Mouse (Mus musculus) limb, embryonic 15.5 days (tissue): ENCODE data around the gene Wdr27. TPM values are rescaled to one million over a fixed set of nuclear protein-coding genes. Genes with fewer than 3 reads are reported as not detected.
"Not testable (repeated sequence)": the region's sequence is repeated elsewhere in the genome, so short reads cannot be mapped to it uniquely, and the experiment has no call there.

Source experiments
- ATAC-seq: fragments of 200-750 bp; cut with Nextera tagmentation; 2 replicates; pipeline ENCODE4 v1.8.0; 2017; ENCODE audit warnings: low read depth, moderate TSS enrichment; ENCODE audit not compliant: insufficient number of reproducible peaks, low FRiP score, low TSS enrichment
- H3K27ac ChIP-seq: fragments of 300-500 bp; sonication (generic); 2 replicates; pipeline ENCODE4 v1.5.1; 2015; ENCODE audit warnings: moderate library complexity, mild to moderate bottlenecking, inconsistent platforms
- H3K27me3 ChIP-seq: fragments of 300-500 bp; sonication (generic); 2 replicates; pipeline ENCODE4 v1.6.1; 2015; ENCODE audit warnings: inconsistent platforms
- H3K36me3 ChIP-seq: fragments of 300-500 bp; sonication (generic); 2 replicates; pipeline ENCODE4 v1.6.1; 2015; ENCODE audit warnings: inconsistent platforms
- H3K4me1 ChIP-seq: fragments of 300-500 bp; sonication (generic); 2 replicates; pipeline ENCODE4 v1.6.1; 2015; ENCODE audit warnings: inconsistent platforms
- H3K4me2 ChIP-seq: fragments of 300-500 bp; sonication (generic); 2 replicates; pipeline ENCODE4 v1.6.1; 2015; ENCODE audit warnings: mild to moderate bottlenecking, inconsistent platforms
- H3K4me3 ChIP-seq: fragments of 300-500 bp; sonication (generic); 2 replicates; pipeline ENCODE4 v1.5.1; 2015; ENCODE audit warnings: mild to moderate bottlenecking, inconsistent platforms
- H3K9ac ChIP-seq: fragments of 300-500 bp; sonication (generic); 2 replicates; pipeline ENCODE4 v1.6.1; 2015; ENCODE audit warnings: inconsistent platforms
- H3K9me3 ChIP-seq: fragments of 300-500 bp; sonication (generic); 2 replicates; pipeline ENCODE4 v1.6.1; 2016; ENCODE audit warnings: inconsistent platforms
- WGBS: fragments of 180-500 bp; shearing (Covaris S2); methylation state at CpG from one replicate; pipeline ENCODE4 v1.1.7; 2015; 5-methylcytosine and 5-hydroxymethylcytosine counted together
- polyA plus RNA-seq: library from polyadenylated mRNA; unstranded; fragments of >200 nt; fragmentation: Nextera tagmentation; extraction: Ambion mirVana; gene quantifications from 2 replicates; pipeline ENCODE4 v1.2.1, GENCODE M21; 2015

Gene Wdr27
- polyA plus RNA-seq, 1 experiment from 2014 or later, result 3.8 TPM

GRCm38 (mm10) chr17:14895058-14895457, 47.9 kb downstream of the Wdr27 start:
- not testable (repeated sequence) for H3K4me2 ChIP-seq, ATAC-seq, H3K27me3 ChIP-seq, H3K36me3 ChIP-seq, H3K9me3 ChIP-seq, H3K9ac ChIP-seq, H3K4me1 ChIP-seq, H3K4me3 ChIP-seq, H3K27ac ChIP-seq

DNA sequence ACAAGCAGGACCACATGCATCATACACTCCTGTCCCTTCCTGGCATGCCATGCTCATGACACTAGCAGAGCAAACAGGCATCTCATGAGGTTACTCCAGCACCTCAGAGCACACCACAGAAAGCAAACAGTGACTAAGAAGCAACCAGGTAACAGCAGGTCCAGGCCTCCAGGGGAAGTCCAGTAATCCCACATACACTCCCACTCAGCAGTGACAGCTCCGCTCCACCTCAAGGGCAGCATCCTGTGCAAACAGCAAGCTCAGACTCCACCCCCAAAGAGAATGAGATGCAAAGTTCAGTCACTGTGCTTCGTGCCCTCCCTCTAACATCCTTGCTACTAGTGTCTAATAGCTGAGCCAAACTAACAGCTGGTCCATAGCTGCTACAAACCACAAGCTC, 56.0 kb downstream of the Wdr27 start:
- H3K36me3 ChIP-seq, result no peaks in the 10 kb centered on the region
- no peak for ATAC-seq
- no peak overlapping the region for H3K4me2 ChIP-seq
- H3K9ac ChIP-seq, result no peak overlapping the region
- H3K4me1 ChIP-seq, result no peaks in the 10 kb centered on the region
- H3K9me3 ChIP-seq, result no peaks in the 10 kb centered on the region
- H3K4me3 ChIP-seq, result no peak overlapping the region
- no peak overlapping the region for H3K27ac ChIP-seq
- no peaks in the 10 kb centered on the region for H3K27me3 ChIP-seq
- WGBS, result 62% methylated on average over 2 of the region's 2 CpGs

DNA sequence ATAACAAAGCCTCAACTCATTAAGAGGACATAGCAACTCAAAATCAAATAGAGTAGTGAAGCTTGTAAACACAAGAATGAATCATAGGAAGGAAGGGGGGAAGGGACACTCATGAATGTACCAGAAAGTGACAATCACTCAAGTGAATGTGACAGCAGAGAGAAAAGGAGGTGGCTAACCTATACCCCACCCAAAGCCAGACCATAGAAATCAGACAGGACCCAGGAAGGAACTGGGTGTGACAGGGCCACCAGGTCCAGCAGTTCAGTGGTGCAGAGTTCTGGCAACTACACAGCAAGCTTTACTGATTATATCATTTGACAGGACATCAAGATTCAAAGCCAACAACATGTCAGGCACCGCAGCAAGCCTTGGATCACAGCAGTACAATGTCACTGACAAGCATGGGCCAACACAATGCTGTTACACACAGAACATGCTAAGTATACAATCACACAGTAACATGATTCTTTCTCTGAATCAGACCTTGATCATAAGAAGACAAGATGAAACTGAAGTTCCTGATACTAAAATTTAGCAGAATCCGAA, 68.2 kb downstream of the Wdr27 start:
- no peak overlapping the region for H3K4me2 ChIP-seq
- 80% methylated on average over 2 of the region's 2 CpGs for WGBS
- no peak for ATAC-seq
- H3K9ac ChIP-seq, result no peak overlapping the region
- H3K27me3 ChIP-seq, result no peaks in the 10 kb centered on the region
- no peaks in the 10 kb centered on the region for H3K36me3 ChIP-seq
- H3K9me3 ChIP-seq, result no peaks in the 10 kb centered on the region
- no peak overlapping the region for H3K4me3 ChIP-seq
- H3K27ac ChIP-seq, result no peak overlapping the region
- no peaks in the 10 kb centered on the region for H3K4me1 ChIP-seq

DNA sequence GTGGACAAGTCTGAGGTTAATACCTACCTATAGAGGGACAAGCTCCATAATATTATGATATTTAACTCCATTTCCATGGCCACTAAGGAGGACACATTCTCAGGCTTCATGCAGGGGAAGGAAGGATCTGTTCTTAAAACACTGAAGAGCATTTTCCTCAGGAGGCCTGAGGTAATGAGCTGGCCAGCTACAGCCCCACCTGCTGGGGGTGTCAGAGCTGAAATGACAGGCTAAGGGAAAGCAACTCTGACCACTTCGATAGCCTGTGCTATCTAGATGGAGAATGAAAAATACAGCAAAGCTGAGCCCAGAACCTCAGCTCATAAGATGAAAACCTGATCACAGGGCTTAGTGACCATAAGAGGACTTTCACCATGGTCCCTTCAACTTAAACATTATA, 82.7 kb downstream of the Wdr27 start:
- Histone ChIP-seq H3K9ac (no peak overlapping the region), H3K36me3 (no peaks in the 10 kb centered on the region), H3K9me3 (no peaks in the 10 kb centered on the region), H3K4me1 (no peaks in the 10 kb centered on the region), H3K4me3 (no peak overlapping the region), H3K27ac (no peak overlapping the region), H3K27me3 (no peaks in the 10 kb centered on the region), H3K4me2 (no peak overlapping the region)
- WGBS, result 69% methylated on average over 1 of the region's 1 CpGs
- no peak for ATAC-seq

DNA sequence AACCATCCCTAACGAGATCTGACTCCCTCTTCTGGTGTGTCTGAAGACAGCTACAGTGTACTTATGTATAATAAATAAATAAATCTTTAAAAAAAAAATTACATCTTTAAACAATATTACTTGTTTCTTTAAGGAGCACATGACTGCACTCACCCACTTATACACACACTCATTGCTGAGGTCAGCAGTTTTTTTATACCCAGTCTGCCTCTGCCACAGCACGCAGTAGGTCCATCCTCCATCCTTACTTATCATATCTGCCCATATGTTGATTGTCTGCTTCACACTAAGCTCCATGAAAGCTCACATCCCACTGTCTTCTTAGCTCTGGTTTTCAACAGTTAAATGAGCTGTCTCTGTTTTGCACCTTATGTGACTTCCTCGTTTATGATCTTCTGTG, 95.2 kb downstream of the Wdr27 start:
- Histone ChIP-seq H3K9me3 (no peaks in the 10 kb centered on the region), H3K27me3 (no peaks in the 10 kb centered on the region), H3K4me3 (no peak overlapping the region), H3K4me1 (no peaks in the 10 kb centered on the region), H3K4me2 (no peak overlapping the region), H3K27ac (no peak overlapping the region), H3K9ac (no peak overlapping the region), H3K36me3 (no peaks in the 10 kb centered on the region)
- no peak for ATAC-seq
- WGBS, result 69% methylated on average over 3 of the region's 3 CpGs

- no peak overlapping the region for H3K4me2 ChIP-seq
- ATAC-seq, result no peak
- H3K9ac ChIP-seq, result no peak overlapping the region
- H3K9me3 ChIP-seq, result no peaks in the 10 kb centered on the region
- H3K4me3 ChIP-seq, result no peak overlapping the region
- H3K27ac ChIP-seq, result no peak overlapping the region
- no peaks in the 10 kb centered on the region for H3K27me3 ChIP-seq
- 50% methylated on average over 5 of the region's 5 CpGs for WGBS
- no peaks in the 10 kb centered on the region for H3K36me3 ChIP-seq
- no peaks in the 10 kb centered on the region for H3K4me1 ChIP-seq
These were observed 96.1 kb downstream of the Wdr27 start for GRCm38 (mm10) chr17:14846880-14847279.

- H3K9me3 ChIP-seq, result no peaks in the 10 kb centered on the region
- H3K4me3 ChIP-seq, result no peak overlapping the region
- WGBS, result 63% methylated on average over 6 of the region's 6 CpGs
- H3K27me3 ChIP-seq, result no peaks in the 10 kb centered on the region
- no peak for ATAC-seq
- H3K9ac ChIP-seq, result no peak overlapping the region
- peaks cover 3% of the 10 kb centered on the region; the same call in 1 of the 2 replicates for H3K4me1 ChIP-seq
- H3K36me3 ChIP-seq, result no peaks in the 10 kb centered on the region
- H3K27ac ChIP-seq, result no peak overlapping the region
- no peak overlapping the region for H3K4me2 ChIP-seq
These were observed 116.2 kb downstream of the Wdr27 start for GRCm38 (mm10) chr17:14826715-14827295.

- H3K4me2 ChIP-seq, result no peak overlapping the region
These were observed 118.0 kb downstream of the Wdr27 start for GRCm38 (mm10) chr17:14824938-14825337.

DNA sequence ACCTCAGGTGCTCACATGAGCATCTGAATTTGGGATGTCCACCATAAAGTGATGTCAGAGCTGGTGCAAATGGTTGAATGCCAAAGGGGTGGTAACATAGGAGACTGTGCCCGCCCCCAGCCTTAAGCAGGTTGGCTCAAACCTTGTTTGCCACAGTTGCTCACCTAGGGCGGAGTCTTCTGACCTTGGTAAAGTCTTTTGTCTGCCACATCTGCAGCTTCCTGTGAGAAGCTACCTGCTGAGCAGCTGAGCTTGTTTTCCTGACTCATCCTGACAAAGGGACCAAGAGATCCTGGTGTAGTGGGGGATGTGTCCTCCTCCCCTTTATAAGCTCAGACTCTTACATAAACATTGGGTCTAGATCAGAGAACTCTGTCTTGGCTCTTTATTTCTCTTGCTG, 125.0 kb downstream of the Wdr27 start:
- H3K4me2 ChIP-seq, result no peak overlapping the region
- no peaks in the 10 kb centered on the region for H3K4me1 ChIP-seq
- H3K4me3 ChIP-seq, result no peak overlapping the region
- WGBS, result 79% methylated on average over 2 of the region's 2 CpGs
- H3K36me3 ChIP-seq, result no peaks in the 10 kb centered on the region
- ATAC-seq, result no peak
- no peaks in the 10 kb centered on the region for H3K9me3 ChIP-seq
- no peaks in the 10 kb centered on the region for H3K27me3 ChIP-seq
- no peak overlapping the region for H3K27ac ChIP-seq
- no peak overlapping the region for H3K9ac ChIP-seq

More at GRCm38 (mm10) chr17:14824938-14825337, 118.0 kb downstream of the Wdr27 start:
- Histone ChIP-seq H3K27me3 (no peaks in the 10 kb centered on the region), H3K36me3 (no peaks in the 10 kb centered on the region), H3K4me3 (no peak overlapping the region), H3K9ac (no peak overlapping the region), H3K4me1 (peaks cover 3% of the 10 kb centered on the region; the same call in 1 of the 2 replicates), H3K9me3 (no peaks in the 10 kb centered on the region), H3K27ac (no peak overlapping the region)
- ATAC-seq, result no peak
- WGBS, result 56% methylated on average over 5 of the region's 5 CpGs

GRCm38 (mm10) chr17:14816107-14816506, 126.9 kb downstream of the Wdr27 start:
- no peaks in the 10 kb centered on the region for H3K9me3 ChIP-seq
- 87% methylated on average over 3 of the region's 3 CpGs for WGBS
- no peak overlapping the region for H3K27ac ChIP-seq
- H3K4me2 ChIP-seq, result no peak overlapping the region
- H3K9ac ChIP-seq, result no peak overlapping the region
- H3K27me3 ChIP-seq, result no peaks in the 10 kb centered on the region
- H3K4me1 ChIP-seq, result no peaks in the 10 kb centered on the region; the same call in 1 of the 2 replicates
- no peak overlapping the region for H3K4me3 ChIP-seq
- no peaks in the 10 kb centered on the region for H3K36me3 ChIP-seq
- ATAC-seq, result no peak

- H3K4me2 ChIP-seq, result no peak overlapping the region
- H3K27me3 ChIP-seq, result no peaks in the 10 kb centered on the region
- no peak overlapping the region for H3K9ac ChIP-seq
- no peaks in the 10 kb centered on the region for H3K9me3 ChIP-seq
- H3K27ac ChIP-seq, result 0 out of 2 replicates have a peak overlapping the region, but pooled peaks have one; percentile 43
- no peaks in the 10 kb centered on the region for H3K36me3 ChIP-seq
- no peak overlapping the region for H3K4me3 ChIP-seq
- no peak for ATAC-seq
- no peaks in the 10 kb centered on the region; the same call in 1 of the 2 replicates for H3K4me1 ChIP-seq
- 73% methylated on average over 5 of the region's 5 CpGs for WGBS
These were observed 127.7 kb downstream of the Wdr27 start for GRCm38 (mm10) chr17:14815304-14815703.

GRCm38 (mm10) chr17:14812631-14813030, 130.3 kb downstream of the Wdr27 start:
- 71% methylated on average over 6 of the region's 6 CpGs for WGBS

More at GRCm38 (mm10) chr17:14812631-14813030, 130.3 kb downstream of the Wdr27 start:
- peak overlapping the region; percentile 65 for H3K27ac ChIP-seq
- H3K4me3 ChIP-seq, result no peak overlapping the region
- H3K9me3 ChIP-seq, result no peaks in the 10 kb centered on the region
- no peaks in the 10 kb centered on the region for H3K36me3 ChIP-seq
- no peaks in the 10 kb centered on the region for H3K27me3 ChIP-seq
- no peak overlapping the region for H3K9ac ChIP-seq
- no peak for ATAC-seq
- no peak overlapping the region for H3K4me2 ChIP-seq
- no peaks in the 10 kb centered on the region; the same call in 1 of the 2 replicates for H3K4me1 ChIP-seq
